Mouse (Mus musculus) heart, embryonic 11.5 days (tissue): ENCODE measurements around the gene Disp2. TPM values are rescaled to one million over a fixed set of nuclear protein-coding genes. Genes with fewer than 3 reads are reported as not detected.

Source experiments
- ATAC-seq: fragments of 200-750 bp; cut with Nextera tagmentation; replicated peaks from 2 replicates; pipeline ENCODE4 v1.8.0; 2017; ENCODE audit warnings: moderate library complexity; ENCODE audit not compliant: insufficient number of reproducible peaks, low FRiP score, low TSS enrichment
- H3K27ac ChIP-seq: fragments of 300-500 bp; sonication (generic); 2 replicates; pipeline ENCODE4 v1.5.1; 2014; ENCODE audit warnings: mild to moderate bottlenecking, low read depth, low read length
- H3K27me3 ChIP-seq: fragments of 300-500 bp; sonication (generic); 2 replicates; pipeline ENCODE4 v1.6.1; 2014; ENCODE audit warnings: mild to moderate bottlenecking, low read length, mixed read lengths; ENCODE audit not compliant: control insufficient read depth, insufficient read depth
- H3K36me3 ChIP-seq: fragments of 300-500 bp; sonication (generic); 2 replicates; pipeline ENCODE4 v1.6.1; 2014; ENCODE audit warnings: mild to moderate bottlenecking, low read length, moderate library complexity, mixed read lengths; ENCODE audit not compliant: control insufficient read depth, insufficient read depth
- H3K4me1 ChIP-seq: fragments of 300-500 bp; sonication (generic); 2 replicates; pipeline ENCODE4 v1.6.1; 2014; ENCODE audit warnings: low read length; ENCODE audit not compliant: control insufficient read depth, insufficient read depth
- H3K4me2 ChIP-seq: fragments of 300-500 bp; sonication (generic); 2 replicates; pipeline ENCODE4 v1.6.1; 2014; ENCODE audit warnings: mild to moderate bottlenecking, moderate library complexity
- H3K4me3 ChIP-seq: fragments of 300-500 bp; sonication (generic); 2 replicates; pipeline ENCODE4 v1.5.1; 2014; ENCODE audit warnings: low read depth, low read length
- H3K9ac ChIP-seq: fragments of 300-500 bp; sonication (generic); 2 replicates; pipeline ENCODE4 v1.6.1; 2014; ENCODE audit warnings: mild to moderate bottlenecking, low read depth, low read length, moderate library complexity
- H3K9me3 ChIP-seq: fragments of 300-500 bp; sonication (generic); replicated peaks from 2 replicates; pipeline ENCODE4 v1.6.1; 2016; ENCODE audit warnings: low read length; ENCODE audit not compliant: control insufficient read depth
- WGBS: fragments of 180-500 bp; shearing (Covaris S2); extraction: QIAGEN DNeasy Blood & Tissue Kit; methylation state at CpG from one replicate; pipeline ENCODE4 v1.1.7; 2014; ENCODE audit not compliant: insufficient replicate concordance; 5-methylcytosine and 5-hydroxymethylcytosine counted together
- polyA plus RNA-seq: library from polyadenylated mRNA; unstranded; fragments of >200 nt; fragmentation: Nextera tagmentation; extraction: Ambion mirVana; gene quantifications from 2 replicates; pipeline ENCODE4 v1.2.1, GENCODE M21; 2014

Gene Disp2
- polyA plus RNA-seq, 1 experiment from 2014 or later = 0.21 TPM

GRCm38 (mm10) chr2:118762784-118763148, 16.8 kb upstream of the Disp2 start:
- Histone ChIP-seq H3K27ac (peak overlapping the region; percentile 94; the same call in 1 of the 2 replicates), H3K4me2 (peak overlapping the region; percentile 72), H3K36me3 (no peaks in the 10 kb centered on the region), H3K9me3 (no peaks in the 10 kb centered on the region), H3K9ac (no peak overlapping the region), H3K4me3 (peak overlapping the region; percentile 34; the same call in 1 of the 2 replicates), H3K4me1 (peaks cover 32% of the 10 kb centered on the region), H3K27me3 (peaks cover 16% of the 10 kb centered on the region)
- ATAC-seq = no peak
- WGBS = 5% methylated on average over 10 of the region's 10 CpGs

GRCm38 (mm10) chr2:118763469-118763868, 16.1 kb upstream of the Disp2 start:
- H3K4me3 ChIP-seq = no peak overlapping the region
- no peak overlapping the region for H3K4me2 ChIP-seq
- H3K27me3 ChIP-seq = peaks cover 13% of the 10 kb centered on the region
- H3K9ac ChIP-seq = 0 out of 2 replicates have a peak overlapping the region, but pooled peaks have one; percentile 22
- ATAC-seq = no peak
- peak overlapping the region; percentile 94; the same call in 1 of the 2 replicates for H3K27ac ChIP-seq
- H3K4me1 ChIP-seq = peaks cover 32% of the 10 kb centered on the region
- H3K36me3 ChIP-seq = no peaks in the 10 kb centered on the region
- WGBS = 62% methylated on average over 7 of the region's 7 CpGs
- no peaks in the 10 kb centered on the region for H3K9me3 ChIP-seq

DNA sequence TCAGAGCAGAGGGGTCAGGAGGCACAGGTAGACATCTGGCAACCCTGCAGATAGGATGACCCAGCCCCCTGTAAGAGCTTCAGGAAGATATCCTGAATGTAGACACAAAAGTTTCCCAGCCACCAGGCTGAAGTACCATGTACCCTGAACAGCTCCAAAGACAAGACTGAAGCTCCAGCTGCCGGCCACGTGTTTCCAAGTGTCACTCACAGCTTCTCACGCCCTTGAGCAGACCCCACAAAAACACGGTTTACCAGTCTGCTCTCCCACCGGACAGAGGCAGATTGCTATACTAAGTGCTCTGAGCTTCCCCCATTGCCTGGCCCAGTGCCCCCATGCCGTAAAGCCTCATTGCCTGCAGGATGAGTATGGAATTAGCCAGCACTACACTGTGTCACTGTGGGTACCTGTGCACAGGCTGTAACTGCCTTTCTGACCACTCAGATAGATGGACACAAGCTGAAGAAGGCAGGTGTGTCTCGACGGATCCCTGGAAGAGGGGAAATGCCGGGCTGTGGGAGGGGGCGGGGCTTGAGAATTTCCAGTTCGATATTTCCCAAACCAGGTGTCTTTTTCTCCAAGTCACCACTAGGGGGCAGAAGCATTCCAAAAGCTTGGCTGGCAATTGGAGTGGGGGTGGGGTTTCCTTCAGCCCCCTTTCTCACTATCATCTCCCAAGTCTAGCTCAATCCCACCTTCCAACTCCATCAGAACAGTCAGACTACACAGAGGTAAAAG, 15.3 kb upstream of the Disp2 start:
- H3K27me3 ChIP-seq = peaks cover 6% of the 10 kb centered on the region; the same call in 1 of the 2 replicates
- H3K36me3 ChIP-seq = no peaks in the 10 kb centered on the region
- ATAC-seq = no peak
- H3K9me3 ChIP-seq = no peaks in the 10 kb centered on the region
- 17% methylated on average over 11 of the region's 11 CpGs for WGBS
- H3K4me3 ChIP-seq = no peak overlapping the region
- no peak overlapping the region; the same call in 1 of the 2 replicates for H3K27ac ChIP-seq
- no peak overlapping the region for H3K9ac ChIP-seq
- H3K4me2 ChIP-seq = peak overlapping the region; percentile 25; the same call in 1 of the 2 replicates
- H3K4me1 ChIP-seq = peaks cover 32% of the 10 kb centered on the region

DNA sequence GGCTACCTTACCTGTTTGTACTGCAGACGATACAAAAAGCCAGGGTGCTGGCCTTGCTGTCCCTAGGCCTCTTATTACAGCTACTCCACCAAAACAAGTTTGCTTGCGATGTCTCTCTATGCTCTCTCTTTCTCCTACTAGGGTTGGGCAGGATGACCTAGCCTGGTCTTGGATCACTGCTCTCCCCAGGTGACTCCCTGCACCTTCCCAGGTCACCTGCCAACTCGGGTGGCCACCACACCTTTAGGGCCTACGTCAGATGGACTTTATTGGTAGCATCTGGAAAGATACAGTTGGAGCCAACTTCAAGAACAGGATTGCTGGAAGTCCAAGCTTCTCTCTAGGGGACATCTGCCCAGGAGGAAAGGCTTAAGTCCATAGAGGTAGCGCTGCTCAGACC, 14.6 kb upstream of the Disp2 start:
- WGBS = 77% methylated on average over 5 of the region's 5 CpGs
- Histone ChIP-seq H3K4me1 (peaks cover 32% of the 10 kb centered on the region), H3K36me3 (no peaks in the 10 kb centered on the region), H3K9ac (no peak overlapping the region), H3K27ac (no peak overlapping the region), H3K4me3 (no peak overlapping the region), H3K9me3 (no peaks in the 10 kb centered on the region), H3K27me3 (peaks cover 6% of the 10 kb centered on the region; the same call in 1 of the 2 replicates), H3K4me2 (no peak overlapping the region)
- ATAC-seq = no peak

DNA sequence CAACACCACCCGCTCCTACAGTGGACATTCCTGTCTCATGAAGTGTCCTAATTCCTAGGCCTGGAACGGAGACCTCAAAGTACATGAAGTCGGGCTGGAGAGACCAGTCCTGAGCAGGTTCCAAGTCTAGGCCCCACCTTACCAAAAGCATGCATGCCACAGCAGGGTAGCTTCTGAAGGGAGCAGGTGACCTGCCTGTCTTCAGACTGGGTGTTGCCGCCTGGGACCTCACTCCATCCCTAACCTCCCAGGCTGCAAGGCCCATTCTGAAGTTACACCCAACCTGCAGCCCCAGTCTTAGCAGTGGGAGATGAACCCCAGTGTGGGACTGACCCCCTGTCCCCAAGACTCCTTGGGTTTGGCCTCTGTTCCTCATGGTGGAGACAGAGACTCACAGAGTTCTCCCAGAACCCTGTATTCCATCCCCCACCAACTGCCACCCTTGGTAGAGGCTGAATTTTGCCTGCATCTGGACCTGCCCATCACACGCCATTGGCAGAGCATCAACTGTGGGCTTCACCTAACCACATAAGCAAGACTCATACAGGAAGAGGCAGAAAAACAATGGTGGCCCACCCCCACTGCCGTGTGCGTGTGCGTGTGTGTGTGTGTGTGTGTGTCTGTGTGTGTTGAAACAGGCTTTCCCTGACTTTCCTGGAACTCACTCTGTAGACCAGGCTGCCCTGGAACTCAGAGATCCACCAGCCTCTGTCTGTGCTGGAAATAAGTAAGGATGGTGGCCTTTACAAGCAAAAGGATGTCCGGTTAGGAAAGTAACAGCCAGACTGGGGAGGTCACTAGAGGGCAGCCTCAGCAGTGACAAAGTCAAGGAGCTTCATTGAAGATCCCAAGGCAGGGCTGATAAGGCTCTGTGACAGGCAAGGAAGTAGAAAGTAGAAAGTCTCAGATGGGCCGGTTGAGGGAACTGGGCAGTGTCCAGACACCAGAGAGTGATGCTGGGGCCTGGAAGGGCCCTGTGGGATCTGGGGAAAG, 13.2 kb upstream of the Disp2 start:
- ATAC-seq = no peak
- Histone ChIP-seq H3K4me3 (no peak overlapping the region), H3K9ac (no peak overlapping the region), H3K27ac (no peak overlapping the region), H3K4me1 (peaks cover 24% of the 10 kb centered on the region), H3K27me3 (no peaks in the 10 kb centered on the region), H3K36me3 (no peaks in the 10 kb centered on the region), H3K4me2 (no peak overlapping the region), H3K9me3 (no peaks in the 10 kb centered on the region)
- 64% methylated on average over 10 of the region's 10 CpGs for WGBS

- 75% methylated on average over 6 of the region's 6 CpGs for WGBS
- Histone ChIP-seq H3K9me3 (no peaks in the 10 kb centered on the region), H3K9ac (no peak within 1 kb of the TSS), H3K4me1 (no peaks in the 10 kb centered on the region), H3K4me2 (no peak within 1 kb of the TSS), H3K4me3 (no peak within 1 kb of the TSS), H3K27ac (no peak within 1 kb of the TSS), H3K36me3 (no peaks in the 10 kb centered on the region), H3K27me3 (no peaks in the 10 kb centered on the region)
- no peak; the same call in 1 of the 2 replicates for ATAC-seq
Observed at GRCm38 (mm10) chr2:118772158-118772874, 7.2 kb upstream of the Disp2 start, which contains the start of gene Phgr1. Gene Phgr1 (plus strand): TSS chr2:118772769.

GRCm38 (mm10) chr2:118774536-118774935, 5.0 kb upstream of the Disp2 start:
- Histone ChIP-seq H3K36me3 (no peaks in the 10 kb centered on the region), H3K27ac (no peak overlapping the region), H3K27me3 (no peaks in the 10 kb centered on the region), H3K9me3 (no peaks in the 10 kb centered on the region), H3K4me3 (no peak overlapping the region), H3K9ac (no peak overlapping the region), H3K4me2 (no peak overlapping the region), H3K4me1 (peaks cover 2% of the 10 kb centered on the region; the same call in 1 of the 2 replicates)
- 78% methylated on average over 2 of the region's 2 CpGs for whole genome bisulfite sequencing
- ATAC-seq = no peak

GRCm38 (mm10) chr2:118775396-118775795, 4.1 kb upstream of the Disp2 start:
- H3K9ac ChIP-seq = no peak overlapping the region
- peaks cover 5% of the 10 kb centered on the region; the same call in 1 of the 2 replicates for H3K27me3 ChIP-seq
- no peaks in the 10 kb centered on the region for H3K9me3 ChIP-seq
- H3K27ac ChIP-seq = no peak overlapping the region
- no peak overlapping the region for H3K4me3 ChIP-seq
- no peak for ATAC-seq
- H3K36me3 ChIP-seq = no peaks in the 10 kb centered on the region
- H3K4me2 ChIP-seq = no peak overlapping the region
- WGBS = 46% methylated on average over 1 of the region's 1 CpGs
- H3K4me1 ChIP-seq = peaks cover 2% of the 10 kb centered on the region; the same call in 1 of the 2 replicates
